Mouse (Mus musculus) kidney, postnatal 0 days (tissue): ENCODE data around the gene Ppp1r14b. TPM values are rescaled to one million over a fixed set of nuclear protein-coding genes. Genes with fewer than 3 reads are reported as not detected.
A peak's percentile ranks its signal among the peaks of the same experiment; 100 is the strongest.

Experiments
- ATAC-seq: fragments of 200-750 bp; cut with Nextera tagmentation; replicated peaks from 2 replicates; pipeline ENCODE4 v1.8.0; 2017; ENCODE audit warnings: low read depth, moderate number of reproducible peaks, moderate TSS enrichment, moderate library complexity; ENCODE audit not compliant: low FRiP score
- DNase-seq: peaks from one replicate; pipeline ENCODE4 v3.0.0-alpha.2; 2016; ENCODE audit warnings: low spot score
- H3K27ac ChIP-seq: fragments of 300-500 bp; sonication (generic); 2 replicates; pipeline ENCODE4 v1.5.1; 2014; ENCODE audit warnings: mild to moderate bottlenecking
- H3K27me3 ChIP-seq: fragments of 300-500 bp; sonication (generic); 2 replicates; pipeline ENCODE4 v1.6.1; 2014; ENCODE audit warnings: low read length, mixed read lengths; ENCODE audit not compliant: insufficient read depth
- H3K36me3 ChIP-seq: fragments of 300-500 bp; sonication (generic); 2 replicates; pipeline ENCODE4 v1.6.1; 2014; ENCODE audit warnings: low read length, mixed read lengths; ENCODE audit not compliant: insufficient read depth
- H3K4me1 ChIP-seq: fragments of 300-500 bp; sonication (generic); replicated peaks from 2 replicates; pipeline ENCODE4 v1.6.1; 2014; ENCODE audit warnings: antibody characterized with exemption, low read length, mixed read lengths; ENCODE audit not compliant: insufficient read depth
- H3K4me2 ChIP-seq: fragments of 300-500 bp; sonication (generic); 2 replicates; pipeline ENCODE4 v1.6.1; 2014; ENCODE audit warnings: mild to moderate bottlenecking, low read length, moderate library complexity, mixed read lengths
- H3K4me3 ChIP-seq: fragments of 300-500 bp; sonication (generic); replicated peaks from 2 replicates; pipeline ENCODE4 v1.5.1; 2014; ENCODE audit warnings: low read depth, low read length
- H3K9ac ChIP-seq: fragments of 300-500 bp; sonication (generic); 2 replicates; pipeline ENCODE4 v1.6.1; 2014; ENCODE audit warnings: low read depth, low read length
- H3K9me3 ChIP-seq: fragments of 300-500 bp; sonication (generic); replicated peaks from 2 replicates; pipeline ENCODE4 v1.6.1; 2016; ENCODE audit warnings: low read length, inconsistent platforms, mixed read lengths
- CTCF ChIP-seq: IDR thresholded peaks from 2 replicates; pipeline ENCODE4 v1.5.1; 2016; ENCODE audit warnings: antibody characterized with exemption, low read depth, mild to moderate bottlenecking, moderate library complexity
- WGBS: fragments of 180-500 bp; shearing (Covaris S2); extraction: QIAGEN DNeasy Blood & Tissue Kit; methylation state at CpG from one replicate; pipeline ENCODE4 v1.1.7; 2014; 5-methylcytosine and 5-hydroxymethylcytosine counted together
- polyA plus RNA-seq: library from polyadenylated mRNA; unstranded; fragments of >200 nt; fragmentation: Nextera tagmentation; extraction: Ambion mirVana; gene quantifications from 2 replicates; pipeline ENCODE4 v1.2.1, GENCODE M21; 2015

Gene Ppp1r14b
- 144 and 174 TPM in 2 replicates for polyA plus RNA-seq

GRCm38 (mm10) chr19:6974211-6975205 is at the start of gene Ppp1r14b:
Ppp1r14b (plus strand) TSS chr19:6974968.
- WGBS = under 1% methylated on average over 69 of the region's 84 CpGs

GRCm38 (mm10) chr19:6925307-6925573 is 49.5 kb upstream of the Ppp1r14b start, which contains the start of gene Catsperz:
Catsperz (minus strand) TSS chr19:6925380.
- peak within 1 kb of the TSS; percentile 1 for H3K4me3 ChIP-seq
- H3K4me2 ChIP-seq = peak within 1 kb of the TSS; percentile 44
- no peak within 1 kb of the TSS for H3K9ac ChIP-seq
- WGBS = 3% methylated on average over 9 of the region's 9 CpGs
- no peak within 1 kb of the TSS for H3K27ac ChIP-seq
- peak; percentile 61 for DNase-seq
- no peak for TF ChIP-seq CTCF
- ATAC-seq = no peak
- H3K36me3 ChIP-seq = no peaks in the 10 kb centered on the region
- no peaks in the 10 kb centered on the region for H3K9me3 ChIP-seq
- peaks cover 9% of the 10 kb centered on the region for H3K4me1 ChIP-seq
- H3K27me3 ChIP-seq = peaks cover 30% of the 10 kb centered on the region

More at GRCm38 (mm10) chr19:6974211-6975205, at the start of gene Ppp1r14b:
- Histone ChIP-seq H3K4me3 (peak within 1 kb of the TSS; percentile 69), H3K4me1 (peaks cover 34% of the 10 kb centered on the region), H3K9me3 (no peaks in the 10 kb centered on the region), H3K27ac (peak within 1 kb of the TSS; percentile 85), H3K9ac (peak within 1 kb of the TSS; percentile 72), H3K36me3 (0 out of 2 replicates have a peak, but pooled peaks cover 14% of the 10 kb centered on the region), H3K27me3 (no peaks in the 10 kb centered on the region), H3K4me2 (peak within 1 kb of the TSS; percentile 92)
- peak; percentile 43 for ATAC-seq
- no peak for TF ChIP-seq CTCF
- peak; percentile 90 for DNase-seq

GRCm38 (mm10) chr19:6925611-6926329 is 49.0 kb upstream of the Ppp1r14b start:
- Histone ChIP-seq H3K27me3 (peaks cover 30% of the 10 kb centered on the region), H3K4me1 (peaks cover 6% of the 10 kb centered on the region), H3K4me2 (peak overlapping the region; percentile 44), H3K9me3 (no peaks in the 10 kb centered on the region), H3K36me3 (no peaks in the 10 kb centered on the region), H3K4me3 (peak overlapping the region; percentile 1; the same call in 1 of the 2 replicates), H3K9ac (no peak overlapping the region), H3K27ac (no peak overlapping the region)
- TF ChIP-seq CTCF = no peak
- DNase-seq (no peak), ATAC-seq (no peak)
- 18% methylated on average over 37 of the region's 40 CpGs for WGBS

GRCm38 (mm10) chr19:6926559-6927255 is 48.1 kb upstream of the Ppp1r14b start:
- WGBS = 16% methylated on average over 26 of the region's 26 CpGs
- no peak for DNase-seq

GRCm38 (mm10) chr19:6928080-6928479 is 46.7 kb upstream of the Ppp1r14b start:
- Histone ChIP-seq H3K9ac (no peak overlapping the region), H3K27ac (no peak overlapping the region), H3K4me3 (no peak overlapping the region), H3K36me3 (no peaks in the 10 kb centered on the region), H3K27me3 (peaks cover 36% of the 10 kb centered on the region), H3K9me3 (no peaks in the 10 kb centered on the region), H3K4me2 (no peak overlapping the region), H3K4me1 (no peaks in the 10 kb centered on the region)
- 19% methylated on average over 9 of the region's 9 CpGs for WGBS
- TF ChIP-seq CTCF = no peak
- no peak for DNase-seq
- ATAC-seq = no peak

More at GRCm38 (mm10) chr19:6926559-6927255, 48.1 kb upstream of the Ppp1r14b start:
- no peak for TF ChIP-seq CTCF
- Histone ChIP-seq H3K4me3 (no peak overlapping the region), H3K27me3 (peaks cover 33% of the 10 kb centered on the region), H3K4me2 (0 out of 2 replicates have a peak overlapping the region, but pooled peaks have one; percentile 0), H3K27ac (no peak overlapping the region), H3K4me1 (peaks cover 6% of the 10 kb centered on the region; the same call in 1 of the 2 replicates), H3K36me3 (no peaks in the 10 kb centered on the region), H3K9ac (no peak overlapping the region), H3K9me3 (no peaks in the 10 kb centered on the region)
- no peak for ATAC-seq
